Mouse (Mus musculus) layer of hippocampus, adult 2 months (tissue): ENCODE results near the gene Oas1f. TPM values are rescaled to one million over a fixed set of nuclear protein-coding genes. Genes with fewer than 3 reads are reported as not detected.
"Not testable (repeated sequence)": the region's sequence is repeated elsewhere in the genome, so short reads cannot be mapped to it uniquely, and the experiment has no call there.

ENCODE experiments used
- DNase-seq, 2 experiments: peaks; one replicate each; pipeline ENCODE4 v3.0.0; 2022; ENCODE audit warnings: low spot score in 2 of 2
- H3K27ac ChIP-seq: fragments of 200-600 bp; 2 replicates; pipeline ENCODE4 v1.8.1; 2022
- H3K4me3 ChIP-seq: fragments of 200-600 bp; 2 replicates; pipeline ENCODE4 v1.8.1; 2022; ENCODE audit warnings: mild to moderate bottlenecking
- CTCF ChIP-seq: fragments of 200-600 bp; conservative IDR thresholded peaks from 2 replicates; pipeline ENCODE4 v1.8.1; 2022; ENCODE audit warnings: antibody characterized with exemption, mild to moderate bottlenecking, moderate library complexity
- total RNA-seq, 2 experiments: library from RNA; stranded (reverse); gene quantifications; 2 replicates each; pipeline ENCODE4 v1.2.3; 2021

Oas1f gene
- total RNA-seq, 2 experiments from 2014 or later, result not detected

- no peak for TF ChIP-seq CTCF
- no peak for DNase-seq
These were observed 40.7 kb downstream of the Oas1f start for GRCm38 (mm10) chr5:120887831-120888230.

DNA sequence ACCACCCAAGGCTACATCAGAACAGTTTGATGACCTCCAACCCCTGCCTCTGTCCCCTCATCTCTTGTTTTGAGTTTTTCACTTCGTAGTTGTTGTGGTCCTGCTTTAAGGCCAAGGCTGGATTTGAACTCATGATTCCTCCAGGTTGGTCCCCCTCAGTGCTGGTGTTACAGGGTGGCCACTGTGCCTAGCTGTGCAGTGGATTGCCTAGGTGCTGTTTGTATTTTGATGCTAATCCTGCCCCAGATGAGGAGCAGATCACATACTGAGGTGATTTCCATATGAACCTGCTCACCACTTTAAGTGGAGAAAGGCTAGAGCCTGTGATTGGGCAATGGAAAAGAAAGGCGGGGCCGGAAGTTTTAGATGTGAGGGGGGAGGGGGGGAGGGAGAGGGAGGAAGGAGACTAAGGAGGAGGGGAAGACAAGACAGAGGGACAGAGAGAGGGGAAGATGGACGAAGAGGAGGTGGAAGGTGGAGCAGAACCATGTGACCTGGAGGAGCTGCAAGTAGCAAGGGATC is 41.2 kb downstream of the Oas1f start:
- H3K4me3 ChIP-seq, DNase-seq, H3K27ac ChIP-seq: not testable (repeated sequence)

More at GRCm38 (mm10) chr5:120887831-120888230, 40.7 kb downstream of the Oas1f start:
- Histone ChIP-seq H3K27ac (no peak overlapping the region), H3K4me3 (no peak overlapping the region)

- H3K4me3 ChIP-seq, result no peak overlapping the region
- H3K27ac ChIP-seq, result no peak overlapping the region
- no peak for TF ChIP-seq CTCF
- no peak for DNase-seq
These were observed 42.9 kb downstream of the Oas1f start for GRCm38 (mm10) chr5:120890026-120890425.

DNA sequence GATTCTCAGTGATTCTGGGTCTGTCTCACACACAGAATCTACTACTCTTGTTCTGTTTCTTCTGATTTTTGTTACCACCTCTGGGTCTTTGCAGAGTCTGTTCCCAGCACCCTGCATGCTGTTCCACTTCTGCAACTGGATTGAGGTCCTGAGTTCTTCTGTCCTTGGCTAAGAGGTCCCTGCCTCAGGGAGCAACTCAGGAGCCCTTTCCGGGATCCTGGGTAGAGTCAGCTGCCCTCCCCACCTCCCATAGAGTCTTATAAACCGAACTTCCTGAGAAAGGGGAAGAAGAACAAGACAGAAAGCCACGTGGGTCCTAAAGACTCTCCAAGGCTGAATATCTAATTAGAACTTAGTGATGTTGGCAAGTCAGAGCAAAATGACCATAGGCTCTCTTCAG is 43.8 kb downstream of the Oas1f start:
- no peak for DNase-seq
- TF ChIP-seq CTCF, result no peak
- no peak overlapping the region for H3K27ac ChIP-seq
- no peak overlapping the region for H3K4me3 ChIP-seq

GRCm38 (mm10) chr5:120891566-120892242 is 44.5 kb downstream of the Oas1f start:
- H3K4me3 ChIP-seq, DNase-seq: not testable (repeated sequence)

DNA sequence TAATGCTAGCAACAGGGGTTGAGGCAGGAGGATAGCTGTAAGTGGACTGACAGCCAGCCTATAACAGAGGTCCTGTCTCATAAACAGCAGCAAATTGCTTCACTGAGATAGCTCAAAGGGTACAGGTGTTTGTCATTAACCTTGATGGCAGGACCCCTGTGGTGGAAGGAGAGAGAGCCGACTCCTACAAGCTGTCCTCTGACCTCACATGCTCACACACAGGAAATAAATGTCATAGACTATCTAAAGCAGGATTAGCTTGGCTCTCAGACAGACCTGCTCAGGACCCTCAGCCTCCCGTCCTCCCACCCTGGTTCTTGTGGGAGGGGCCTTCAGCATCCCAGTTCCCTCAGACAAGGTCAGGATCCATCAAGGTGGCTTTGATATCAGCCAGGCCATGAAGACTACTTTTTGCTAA is 45.1 kb downstream of the Oas1f start:
- Histone ChIP-seq H3K4me3 (no peak overlapping the region), H3K27ac (no peak overlapping the region)
- no peak for TF ChIP-seq CTCF
- no peak for DNase-seq

More at GRCm38 (mm10) chr5:120891566-120892242, 44.5 kb downstream of the Oas1f start:
- H3K27ac ChIP-seq, result not testable (repeated sequence)

DNA sequence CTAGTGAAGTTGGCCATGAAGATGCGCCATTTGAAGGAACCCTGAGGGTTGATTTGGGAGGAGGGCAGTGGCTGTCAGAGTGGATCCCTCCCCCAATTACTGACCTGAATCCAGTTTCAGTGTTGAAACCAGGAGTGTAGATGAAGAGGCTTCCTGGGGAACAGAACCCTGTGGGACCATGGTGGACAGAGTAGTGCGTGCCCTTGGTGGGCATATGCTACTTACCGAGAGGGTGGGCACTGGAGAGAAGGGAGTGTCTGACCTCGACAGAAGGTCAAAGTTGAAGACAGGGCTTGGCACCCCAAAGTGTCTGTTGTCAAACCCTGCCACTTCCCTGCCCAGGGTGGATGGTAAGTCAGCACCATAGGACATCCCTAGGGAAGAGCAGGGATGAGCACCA is 46.7 kb downstream of the Oas1f start:
- not testable (repeated sequence) for H3K4me3 ChIP-seq, DNase-seq, H3K27ac ChIP-seq

DNA sequence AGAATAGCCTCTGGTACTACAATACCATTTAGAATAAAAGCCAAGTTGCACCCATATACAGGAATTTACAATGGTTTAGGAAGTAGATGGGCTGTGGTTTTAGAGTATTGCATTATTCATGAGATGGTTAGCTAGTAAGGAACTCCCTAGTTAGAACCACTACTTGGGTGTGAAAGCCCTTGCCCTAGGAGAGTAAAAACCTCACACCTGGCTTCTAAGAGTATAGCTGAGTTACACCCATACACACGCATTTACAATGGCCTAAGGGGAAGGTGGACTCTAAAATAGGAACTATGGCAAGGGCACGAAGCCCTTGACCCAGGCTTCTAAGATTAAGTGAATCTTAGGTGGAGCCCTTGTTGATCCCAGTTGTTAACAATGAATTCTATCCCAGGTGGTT is 47.5 kb downstream of the Oas1f start:
- DNase-seq, H3K4me3 ChIP-seq, H3K27ac ChIP-seq: not testable (repeated sequence)

- TF ChIP-seq CTCF, result no peak
- Histone ChIP-seq H3K4me3 (no peak overlapping the region), H3K27ac (no peak overlapping the region)
- DNase-seq, result no peak
These were observed 48.2 kb downstream of the Oas1f start for GRCm38 (mm10) chr5:120895231-120895900.

DNA sequence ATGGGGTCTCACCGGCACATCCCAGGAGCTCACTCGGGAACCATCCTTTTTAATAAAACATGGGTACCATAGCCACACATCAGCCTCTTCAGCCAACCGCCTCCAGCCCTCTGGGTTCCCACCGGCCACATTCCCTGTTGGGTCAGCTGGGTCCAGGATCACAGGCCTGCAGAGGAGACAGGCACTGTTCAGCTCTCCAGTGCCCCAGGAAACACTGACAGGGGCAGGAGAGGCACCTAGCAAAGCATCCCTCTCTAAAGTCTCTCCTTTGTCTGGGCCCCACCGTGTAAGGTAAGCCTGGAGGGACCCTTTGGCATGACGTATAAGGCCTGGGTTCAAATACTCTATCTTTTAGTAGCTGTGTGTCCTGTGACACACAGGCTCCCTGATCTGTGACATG is 51.1 kb downstream of the Oas1f start:
- Histone ChIP-seq H3K4me3 (no peak overlapping the region), H3K27ac (no peak overlapping the region)
- no peak for TF ChIP-seq CTCF
- no peak for DNase-seq

DNA sequence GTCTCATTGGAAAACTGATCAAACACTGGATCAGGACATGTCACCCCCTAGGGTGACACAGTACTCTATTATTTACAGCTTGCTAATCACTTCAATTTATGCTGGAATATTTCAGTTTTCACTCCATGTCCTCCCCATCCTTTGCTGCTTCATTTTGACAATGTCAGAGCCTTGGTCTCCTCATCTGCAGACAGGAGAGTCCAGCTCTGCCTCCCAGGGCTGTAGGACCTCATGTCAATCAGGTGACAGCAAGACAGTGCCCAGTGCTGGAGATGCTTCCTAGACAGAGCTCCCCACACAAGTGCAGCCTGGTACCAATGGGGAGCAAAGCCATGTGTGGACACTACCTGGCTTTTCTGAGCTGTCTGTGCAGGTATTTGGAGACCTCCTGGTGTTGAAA is 51.6 kb downstream of the Oas1f start:
- no peak for DNase-seq
- TF ChIP-seq CTCF, result no peak
- Histone ChIP-seq H3K27ac (no peak overlapping the region), H3K4me3 (no peak overlapping the region)

GRCm38 (mm10) chr5:120900666-120901065 is 53.5 kb downstream of the Oas1f start:
- no peak overlapping the region for H3K4me3 ChIP-seq
- no peak for TF ChIP-seq CTCF
- DNase-seq, result no peak

DNA sequence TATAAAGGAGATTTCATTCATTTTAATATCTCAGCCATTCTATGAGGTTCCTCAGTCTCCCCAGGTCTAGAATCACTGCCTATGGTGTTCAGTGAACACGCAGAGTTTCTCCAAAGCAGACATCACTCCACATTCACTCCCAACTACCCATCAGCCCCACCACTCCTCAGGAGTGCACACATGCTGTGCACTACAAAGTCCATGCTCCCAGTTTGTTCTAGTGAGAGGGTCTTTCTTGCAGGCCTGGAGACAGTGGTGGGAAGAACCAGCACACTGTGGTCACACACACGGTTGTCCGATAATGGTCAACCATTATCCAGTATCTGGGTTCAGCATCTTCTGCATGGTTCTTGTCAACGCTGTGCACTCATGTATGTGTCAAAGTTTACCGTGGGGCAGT is 54.9 kb downstream of the Oas1f start:
- no peak for DNase-seq
- no peak overlapping the region for H3K27ac ChIP-seq
- TF ChIP-seq CTCF, result no peak
- H3K4me3 ChIP-seq, result no peak overlapping the region

More at GRCm38 (mm10) chr5:120900666-120901065, 53.5 kb downstream of the Oas1f start:
- H3K27ac ChIP-seq, result no peak overlapping the region

DNA sequence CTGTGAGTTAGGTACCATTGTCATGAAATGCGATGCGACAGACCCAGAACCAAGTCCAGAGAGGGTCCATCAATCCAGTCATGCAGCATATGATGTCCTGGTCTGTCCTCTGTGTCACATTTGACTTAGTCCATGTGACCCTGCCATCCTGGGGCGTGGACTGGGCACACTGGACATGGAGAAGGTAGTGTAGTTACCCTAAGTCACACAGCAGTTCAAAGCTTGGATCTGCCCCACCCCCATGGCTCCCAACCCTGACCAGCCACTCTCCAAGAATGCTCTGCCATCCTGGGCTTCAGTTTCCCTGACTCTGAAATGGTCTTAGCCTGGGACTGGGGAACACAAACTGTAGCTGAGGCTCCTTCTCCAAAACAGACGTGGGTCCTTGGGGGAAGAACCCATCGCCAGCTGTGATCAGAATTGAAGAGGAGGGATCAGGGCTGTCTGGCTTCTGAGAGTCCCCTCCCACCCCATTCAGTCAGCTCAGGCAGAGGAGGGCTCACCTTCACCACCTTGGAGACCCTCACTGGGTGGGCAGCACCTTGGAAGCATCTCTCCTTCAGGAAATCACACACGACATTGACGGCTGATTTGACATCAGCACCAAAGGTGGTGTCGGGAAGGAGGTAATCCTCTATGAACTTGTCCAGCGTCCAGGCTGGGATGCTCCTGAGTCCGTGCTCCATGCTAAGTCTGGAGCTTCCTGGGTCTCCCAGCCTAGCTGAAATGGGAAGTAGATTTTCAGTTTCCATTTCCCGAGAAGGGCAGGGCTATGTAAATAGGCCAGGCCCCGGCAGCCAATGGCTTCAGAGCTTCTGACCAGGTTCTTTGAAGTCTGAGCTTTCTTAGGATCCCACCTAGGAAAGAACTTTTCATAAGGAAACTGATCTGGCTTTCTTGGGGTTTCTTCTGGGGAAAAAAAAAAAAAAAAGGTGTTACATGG is 59.9 kb downstream of the Oas1f start, which contains the start of gene Oas1a:
Gene Oas1a, minus strand, starts transcription at position 731 of the 943 bp plus-strand sequence.
- H3K4me3 ChIP-seq, DNase-seq, H3K27ac ChIP-seq: not testable (repeated sequence)
